Mouse (Mus musculus) T-helper 2 cell (primary cell): ENCODE data around the gene Nptxr.
"Not testable (repeated sequence)": the region's sequence is repeated elsewhere in the genome, so short reads cannot be mapped to it uniquely, and the experiment has no call there.

Experiments
- in situ Hi-C: fragments of 300-600 bp; cut with MboI, MseI; formaldehyde crosslinking; loops from one replicate; pipeline ENCODE4 v1.15.1; 2025; ENCODE audit warnings: high pct_unique_total_duplicates

The Nptxr gene

GRCm38 (mm10) chr15:79823588-79824280 lies 19.2 kb upstream of the Nptxr start:
- in situ Hi-C loops = no loop called here

- in situ Hi-C loops = no loop called here
These were observed 18.0 kb upstream of the Nptxr start for GRCm38 (mm10) chr15:79822265-79823199.

GRCm38 (mm10) chr15:79818325-79818724 lies 13.8 kb upstream of the Nptxr start:
- in situ Hi-C loops = no loop called here

- in situ Hi-C loops = no loop called here
These were observed 9.2 kb upstream of the Nptxr start for GRCm38 (mm10) chr15:79813666-79814258.

- in situ Hi-C loops = not testable (repeated sequence)
These were observed 8.3 kb upstream of the Nptxr start for GRCm38 (mm10) chr15:79812840-79813239.

GRCm38 (mm10) chr15:79810997-79811396 lies 6.4 kb upstream of the Nptxr start:
- in situ Hi-C loops = no loop called here

- in situ Hi-C loops = no loop called here
These were observed 5.5 kb upstream of the Nptxr start for GRCm38 (mm10) chr15:79810061-79810460.

- in situ Hi-C loops = loop anchor here (5.0 kb wide), 1 partner anchor 46 kb away; no protein-coding TSS in a partner anchor
These were observed 4.1 kb upstream of the Nptxr start for GRCm38 (mm10) chr15:79808658-79809057.

GRCm38 (mm10) chr15:79808114-79808513 lies 3.5 kb upstream of the Nptxr start:
- in situ Hi-C loops = loop anchor here (5.0 kb wide), 1 partner anchor 46 kb away; no protein-coding TSS in a partner anchor

- in situ Hi-C loops = loop anchor here (5.0 kb wide), 1 partner anchor 45 kb away; no protein-coding TSS in a partner anchor
These were observed 2.5 kb upstream of the Nptxr start for GRCm38 (mm10) chr15:79807050-79807449.

GRCm38 (mm10) chr15:79805246-79805645 lies 680 bp upstream of the Nptxr start:
- in situ Hi-C loops = loop anchor here (5.0 kb wide), 1 partner anchor 43 kb away; no protein-coding TSS in a partner anchor

- in situ Hi-C loops = no loop called here
These were observed 824 bp downstream of the Nptxr start for GRCm38 (mm10) chr15:79803533-79804351.

- in situ Hi-C loops = no loop called here
These were observed 2.3 kb downstream of the Nptxr start for GRCm38 (mm10) chr15:79802304-79802703.

GRCm38 (mm10) chr15:79801646-79802045 lies 2.9 kb downstream of the Nptxr start:
- in situ Hi-C loops = no loop called here

GRCm38 (mm10) chr15:79800701-79801100 lies 3.9 kb downstream of the Nptxr start:
- in situ Hi-C loops = no loop called here

- in situ Hi-C loops = loop anchor here (10.0 kb wide), 1 partner anchor 56 kb away; no protein-coding TSS in a partner anchor
These were observed 6.0 kb downstream of the Nptxr start for GRCm38 (mm10) chr15:79798591-79798990.

- in situ Hi-C loops = loop anchor here (10.0 kb wide), 1 partner anchor 57 kb away; no protein-coding TSS in a partner anchor
These were observed 6.9 kb downstream of the Nptxr start for GRCm38 (mm10) chr15:79797680-79798079.

GRCm38 (mm10) chr15:79797096-79797495 lies 7.5 kb downstream of the Nptxr start:
- in situ Hi-C loops = loop anchor here (10.0 kb wide), 1 partner anchor 58 kb away; no protein-coding TSS in a partner anchor

GRCm38 (mm10) chr15:79796256-79796655 lies 8.3 kb downstream of the Nptxr start:
- in situ Hi-C loops = loop anchor here (10.0 kb wide), 1 partner anchor 59 kb away; no protein-coding TSS in a partner anchor

- in situ Hi-C loops = loop anchor here (10.0 kb wide), 1 partner anchor 61 kb away; no protein-coding TSS in a partner anchor
These were observed 10.4 kb downstream of the Nptxr start for GRCm38 (mm10) chr15:79794173-79794572.

- in situ Hi-C loops = loop anchor here (10.0 kb wide), 1 partner anchor 62 kb away; no protein-coding TSS in a partner anchor
These were observed 11.5 kb downstream of the Nptxr start for GRCm38 (mm10) chr15:79793076-79793475.
